Mouse (Mus musculus) liver, adult 2 months (tissue): ENCODE data around the gene Trip13.

Source experiments
- CTCF ChIP-seq: fragments of 200-500 bp; IDR thresholded peaks from 2 replicates; pipeline ENCODE4 v1.5.1; 2011; ENCODE audit warnings: low read depth, low read length, control low read depth
- POLR2A ChIP-seq: fragments of 200-500 bp; IDR thresholded peaks from 2 replicates; pipeline ENCODE4 v1.6.1; 2011; ENCODE audit warnings: low read length, control low read depth; ENCODE audit not compliant: insufficient read depth; ENCODE audit errors: extremely low read depth

DNA sequence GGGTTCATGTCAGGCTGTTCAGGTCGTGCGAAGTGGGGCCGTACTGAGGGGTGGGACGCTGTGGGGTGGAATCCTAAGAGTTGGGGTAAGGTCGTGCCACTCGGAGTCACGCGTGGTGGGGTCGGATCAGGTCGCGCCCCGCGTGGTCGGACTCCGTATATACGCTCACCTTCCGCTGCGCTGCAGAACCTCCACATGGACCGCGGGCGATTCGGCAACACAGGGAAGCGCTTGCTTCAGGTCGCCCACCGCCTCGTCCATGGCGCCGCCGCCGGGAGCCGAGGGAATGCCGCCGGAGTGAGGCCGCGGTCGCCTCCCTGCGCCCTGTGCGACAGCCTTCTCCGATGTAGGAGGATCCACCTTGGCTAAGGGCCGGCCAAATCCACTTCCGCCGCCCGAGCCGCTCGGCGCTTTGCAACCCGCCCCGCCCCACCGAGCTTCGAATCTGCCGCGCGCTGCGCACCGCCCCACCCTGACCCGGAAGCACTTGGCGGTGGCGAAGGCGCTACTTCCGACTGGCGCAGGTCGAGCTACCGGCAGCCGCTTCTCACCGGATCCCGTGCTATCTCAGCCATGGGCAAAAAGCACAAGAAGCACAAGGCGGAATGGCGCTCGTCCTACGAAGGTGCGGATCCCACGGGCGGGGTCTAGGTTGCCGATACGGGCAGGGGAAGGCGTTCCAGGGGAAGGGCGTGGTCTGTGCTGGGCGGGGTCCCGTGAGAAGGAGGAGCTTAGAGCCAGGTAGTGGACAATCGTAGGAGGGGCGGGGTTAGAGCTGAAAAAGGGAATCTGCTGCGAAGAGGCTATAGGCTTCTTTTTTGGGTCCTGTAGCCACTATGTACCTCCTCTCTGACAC is at the start of gene Trip13, which contains the start of gene Brd9:
- TF ChIP-seq POLR2A = no peak
- no peak for TF ChIP-seq CTCF
